Mouse (Mus musculus) thymus, adult 2 months (tissue): ENCODE data around the gene Farp2.

Experiments used
- CTCF ChIP-seq: fragments of 200-500 bp; IDR thresholded peaks from 2 replicates; pipeline ENCODE4 v1.5.1; 2012; ENCODE audit warnings: mild to moderate bottlenecking, control low read depth, low read length, moderate library complexity, borderline replicate concordance; ENCODE audit not compliant: control insufficient read depth, poor library complexity, insufficient read depth; ENCODE audit errors: extremely low read depth
- POLR2A ChIP-seq: fragments of 200-500 bp; IDR thresholded peaks from 2 replicates; pipeline ENCODE4 v1.6.1; 2012; ENCODE audit warnings: mild to moderate bottlenecking, low read length, control low read depth, moderate library complexity; ENCODE audit not compliant: control insufficient read depth, poor library complexity, insufficient read depth; ENCODE audit errors: extremely low read depth

- TF ChIP-seq POLR2A, result no peak
- no peak for TF ChIP-seq CTCF
Observed at GRCm38 (mm10) chr1:93563224-93563623, 51.3 kb downstream of the Farp2 start.
